Mouse (Mus musculus): ENCODE measurements around the gene Hsd17b14.

Gene Hsd17b14

GRCm38 (mm10) chr7:45598960-45599879 lies 44.5 kb downstream of the Hsd17b14 start:
- DNase-seq (ENCODE audit: low read depth, low spot score): peak; percentile 49

- no peak for DNase-seq (ENCODE audit: low read depth, low spot score)
Measured at GRCm38 (mm10) chr7:45605704-45606289, 51.1 kb downstream of the Hsd17b14 start.

- DNase-seq (ENCODE audit: low read depth, low spot score): no peak
Measured at GRCm38 (mm10) chr7:45609511-45609910, 54.8 kb downstream of the Hsd17b14 start.

GRCm38 (mm10) chr7:45616277-45616676 lies 61.6 kb downstream of the Hsd17b14 start:
- DNase-seq (ENCODE audit: low read depth, low spot score): no peak

GRCm38 (mm10) chr7:45617042-45617695 lies 62.5 kb downstream of the Hsd17b14 start, which contains the start of gene Fut1:
Gene Fut1 (plus strand): TSS chr7:45617289.
- DNase-seq (ENCODE audit: low read depth, low spot score): no peak

Data from WW6 (cell line).